Mouse (Mus musculus): ENCODE measurements around the gene Dnph1. TPM values are rescaled to one million over a fixed set of nuclear protein-coding genes. Genes with fewer than 3 reads are reported as not detected.

The Dnph1 gene
- polyA plus RNA-seq, 1 experiment = 1.4 TPM

Other genes starting within 250 kb of the Dnph1 start
- gene Polr1c, start 248.7 kb upstream of the Dnph1 start, polyA plus RNA-seq (2012; rRNA removed) = 53.0 and 62.2 TPM in 2 replicates
- gene Yipf3, start 248.6 kb upstream of the Dnph1 start, polyA plus RNA-seq (2012; rRNA removed) = 146 and 181 TPM in 2 replicates
- 1.2 and 1.4 TPM in 2 replicates for gene Lrrc73, start 243.2 kb upstream of the Dnph1 start, polyA plus RNA-seq (2012; rRNA removed)
- 28.1 and 29.4 TPM in 2 replicates for gene Tjap1, start 213.7 kb upstream of the Dnph1 start, polyA plus RNA-seq (2012; rRNA removed)
- 4.7 and 5.3 TPM in 2 replicates for gene Dlk2, start 199.3 kb upstream of the Dnph1 start, polyA plus RNA-seq (2012; rRNA removed)
- 11.8 and 13.8 TPM in 2 replicates for gene Abcc10, start 168.4 kb upstream of the Dnph1 start, polyA plus RNA-seq (2012; rRNA removed)
- 11.6 and 13.4 TPM in 2 replicates for gene Zfp318, start 113.0 kb upstream of the Dnph1 start, polyA plus RNA-seq (2012; rRNA removed)
- gene Crip3, start 67.8 kb upstream of the Dnph1 start, polyA plus RNA-seq (2012; rRNA removed) = 0.92 and 1.1 TPM in 2 replicates
- gene Slc22a7, start 58.3 kb upstream of the Dnph1 start, polyA plus RNA-seq (2012; rRNA removed) = 0.10 TPM in 1 of 2 replicates, not detected in the other
- 0.43 and 0.56 TPM in 2 replicates for gene Ttbk1, start 9.0 kb upstream of the Dnph1 start, polyA plus RNA-seq (2012; rRNA removed)
- 29.7 and 30.8 TPM in 2 replicates for gene Cul9, start 49.7 kb downstream of the Dnph1 start, polyA plus RNA-seq (2012; rRNA removed)
- 96.7 and 114 TPM in 2 replicates for gene Srf, start 59.5 kb downstream of the Dnph1 start, polyA plus RNA-seq (2012; rRNA removed)
- 15.7 and 22.4 TPM in 2 replicates for gene Ptk7, start 132.8 kb downstream of the Dnph1 start, polyA plus RNA-seq (2012; rRNA removed)
- gene Klc4, start 149.3 kb downstream of the Dnph1 start, polyA plus RNA-seq (2012; rRNA removed) = 20.2 and 20.7 TPM in 2 replicates
- gene Mrpl2, start 149.5 kb downstream of the Dnph1 start, polyA plus RNA-seq (2012; rRNA removed) = 60.3 and 67.8 TPM in 2 replicates
- gene Cul7, start 153.6 kb downstream of the Dnph1 start, polyA plus RNA-seq (2012; rRNA removed) = 42.4 and 51.2 TPM in 2 replicates
- 32.6 and 33.5 TPM in 2 replicates for gene Rrp36, start 177.6 kb downstream of the Dnph1 start, polyA plus RNA-seq (2012; rRNA removed)
- 82.6 and 97.0 TPM in 2 replicates for gene Mea1, start 182.1 kb downstream of the Dnph1 start, polyA plus RNA-seq (2012; rRNA removed)
- gene Klhdc3, start 184.2 kb downstream of the Dnph1 start, polyA plus RNA-seq (2012; rRNA removed) = 82.4 and 83.9 TPM in 2 replicates
- 44.3 and 44.5 TPM in 2 replicates for gene Ppp2r5d, start 208.4 kb downstream of the Dnph1 start, polyA plus RNA-seq (2012; rRNA removed)
- gene Pex6, start 214.8 kb downstream of the Dnph1 start, polyA plus RNA-seq (2012; rRNA removed) = 39.0 and 42.4 TPM in 2 replicates
- gene Gnmt, start 232.5 kb downstream of the Dnph1 start, polyA plus RNA-seq (2012; rRNA removed) = 12.3 and 16.7 TPM in 2 replicates